Mouse (Mus musculus) liver, embryonic 14.5 days (tissue): ENCODE results near the gene Flrt1. TPM values are rescaled to one million over a fixed set of nuclear protein-coding genes. Genes with fewer than 3 reads are reported as not detected.

ENCODE experiments used
- ATAC-seq: fragments of 200-750 bp; cut with Nextera tagmentation; 2 replicates; pipeline ENCODE4 v1.8.0; 2017; ENCODE audit warnings: moderate number of reproducible peaks, mild to moderate bottlenecking, moderate library complexity; ENCODE audit not compliant: insufficient read depth
- DNase-seq, 3 experiments: peaks; one replicate each; pipeline ENCODE4 v3.0.0-alpha.2; 2012 to 2013; ENCODE audit warnings: low read depth in 3 of 3, low spot score in 3 of 3
- H3K27ac ChIP-seq: fragments of 300-500 bp; sonication (generic); 2 replicates; pipeline ENCODE4 v1.5.1; 2014; ENCODE audit warnings: moderate library complexity, mild to moderate bottlenecking, control low read depth, inconsistent platforms
- H3K27me3 ChIP-seq: fragments of 300-500 bp; sonication (generic); 2 replicates; pipeline ENCODE4 v1.6.1; 2014; ENCODE audit warnings: mild to moderate bottlenecking, low read length, moderate library complexity; ENCODE audit not compliant: control insufficient read depth, insufficient read depth
- H3K36me3 ChIP-seq: fragments of 300-500 bp; sonication (generic); replicated peaks from 2 replicates; pipeline ENCODE4 v1.6.1; 2014; ENCODE audit warnings: low read depth; ENCODE audit not compliant: control insufficient read depth, insufficient read depth
- H3K4me1 ChIP-seq, 2 experiments: fragments of 200-500 bp in 1 of 2; fragments of 300-500 bp in 1 of 2; sonication (generic) in 1 of 2; replicated peaks; 2 replicates each; pipeline ENCODE4 v1.6.1; 2012 to 2014; ENCODE audit warnings: antibody characterized with exemption in 1 of 2, inconsistent platforms in 1 of 2, low read length in 1 of 2; ENCODE audit not compliant: control insufficient read depth in 2 of 2, insufficient read depth in 2 of 2
- H3K4me2 ChIP-seq: fragments of 300-500 bp; sonication (generic); 2 replicates; pipeline ENCODE4 v1.6.1; 2014; ENCODE audit warnings: low read depth, mild to moderate bottlenecking, control low read depth, moderate library complexity
- H3K4me3 ChIP-seq, 2 experiments: fragments of 200-500 bp in 1 of 2; fragments of 300-500 bp in 1 of 2; sonication (generic) in 1 of 2; 2 replicates each; pipeline ENCODE4 v1.5.1; 2012 to 2014; ENCODE audit warnings: low read depth in 2 of 2, low read length in 2 of 2, mild to moderate bottlenecking in 2 of 2, control low read depth in 1 of 2, inconsistent platforms in 1 of 2, moderate library complexity in 1 of 2; ENCODE audit not compliant: insufficient read depth in 1 of 2
- H3K9ac ChIP-seq: fragments of 300-500 bp; sonication (generic); replicated peaks from 2 replicates; pipeline ENCODE4 v1.6.1; 2014; ENCODE audit warnings: mild to moderate bottlenecking, control low read depth, moderate library complexity
- H3K9me3 ChIP-seq: fragments of 300-500 bp; sonication (generic); 2 replicates; pipeline ENCODE4 v1.6.1; 2016; ENCODE audit warnings: low read length, mixed read lengths; ENCODE audit not compliant: control insufficient read depth
- CTCF ChIP-seq: IDR thresholded peaks from 2 replicates; pipeline ENCODE4 v1.5.1; 2016; ENCODE audit warnings: antibody characterized with exemption, low read depth, control low read depth
- EP300 ChIP-seq: IDR thresholded peaks from 2 replicates; pipeline ENCODE4 v1.6.1; 2016; ENCODE audit warnings: antibody characterized with exemption, low read depth
- WGBS: fragments of 180-500 bp; shearing (Covaris S2); extraction: QIAGEN DNeasy Blood & Tissue Kit; methylation state at CpG from one replicate; pipeline ENCODE4 v1.1.7; 2014; ENCODE audit not compliant: insufficient replicate concordance; 5-methylcytosine and 5-hydroxymethylcytosine counted together
- polyA plus RNA-seq, 2 experiments: library from polyadenylated mRNA; depleted of rRNA in 1 of 2; stranded (reverse) in 1 of 2; unstranded in 1 of 2; fragments of >200 nt; fragmentation: Nextera tagmentation in 1 of 2; extraction: Ambion mirVana in 1 of 2; gene quantifications; 2 replicates each; pipeline versions ENCODE4 v1.2.1 to v1.2.3; 2012 to 2014

Gene Flrt1
- polyA plus RNA-seq, 2 experiments = 0.01 to 0.09 TPM

- H3K9ac ChIP-seq = no peak overlapping the region
- no peak overlapping the region for H3K27ac ChIP-seq
- ATAC-seq = peak; percentile 46; the same call in 1 of the 2 replicates
- peak overlapping the region in 1 of 2 experiments; percentile 3; a peak in 2 of 4 replicates for H3K4me3 ChIP-seq
- no peaks in the 10 kb centered on the region for H3K36me3 ChIP-seq
- H3K4me2 ChIP-seq = peak overlapping the region; percentile 44
- H3K9me3 ChIP-seq = no peaks in the 10 kb centered on the region
- WGBS = 0% methylated on average over 20 of the region's 20 CpGs
- H3K27me3 ChIP-seq = peaks cover 13% of the 10 kb centered on the region
- peaks cover 3 to 6% of the 10 kb centered on the region in 2 experiments; a peak in 3 of 4 replicates for H3K4me1 ChIP-seq
- TF ChIP-seq CTCF = no peak
- TF ChIP-seq EP300 = no peak
- DNase-seq = peak; percentile 44 to 58 (median 50)
Observed at GRCm38 (mm10) chr19:7143854-7144253, 38.3 kb upstream of the Flrt1 start.

GRCm38 (mm10) chr19:7142207-7142915, 36.8 kb upstream of the Flrt1 start:
- TF ChIP-seq EP300 (no peak), CTCF (no peak)
- H3K4me3 ChIP-seq = no peak overlapping the region
- peaks cover 3 to 6% of the 10 kb centered on the region in 2 experiments; a peak in 3 of 4 replicates for H3K4me1 ChIP-seq
- H3K9me3 ChIP-seq = no peaks in the 10 kb centered on the region
- H3K36me3 ChIP-seq = no peaks in the 10 kb centered on the region
- ATAC-seq (no peak), DNase-seq (no peak)
- 54% methylated on average over 5 of the region's 5 CpGs for WGBS
- no peak overlapping the region for H3K27ac ChIP-seq
- no peak overlapping the region for H3K9ac ChIP-seq
- H3K27me3 ChIP-seq = peaks cover 13% of the 10 kb centered on the region
- no peak overlapping the region for H3K4me2 ChIP-seq

DNA sequence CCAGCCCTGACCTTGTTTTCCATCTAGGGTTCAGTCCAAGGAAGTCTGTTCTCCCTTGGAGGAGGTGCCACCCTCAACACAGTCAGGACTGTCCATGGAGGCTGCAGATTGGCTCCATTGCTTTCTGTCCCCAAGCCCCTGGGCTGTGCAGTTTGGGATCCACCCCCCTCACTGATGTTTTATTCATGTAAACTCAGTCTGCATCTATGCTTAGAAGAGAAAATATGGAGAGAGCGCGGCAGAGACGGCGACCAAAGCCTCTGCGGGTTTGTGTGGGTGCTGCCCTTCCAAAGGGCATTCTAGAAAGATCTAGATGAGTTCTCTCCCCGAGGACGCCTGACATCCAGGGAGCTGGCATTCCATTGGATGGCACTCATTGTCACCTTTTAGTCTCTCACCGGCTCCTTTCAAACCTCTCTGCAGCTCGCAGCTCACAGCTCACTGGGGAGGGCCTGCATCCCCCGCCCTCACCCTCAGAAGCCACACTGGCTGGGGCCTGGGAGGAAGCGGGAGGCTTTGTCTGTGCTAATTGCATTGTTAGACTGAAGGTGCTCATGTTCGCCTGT, 35.4 kb upstream of the Flrt1 start:
- Histone ChIP-seq H3K27me3 (peaks cover 13% of the 10 kb centered on the region), H3K9me3 (no peaks in the 10 kb centered on the region), H3K4me2 (no peak overlapping the region), H3K4me1 (peaks cover 3 to 9% of the 10 kb centered on the region in 2 experiments; a peak in 3 of 4 replicates), H3K36me3 (no peaks in the 10 kb centered on the region), H3K9ac (no peak overlapping the region), H3K4me3 (no peak overlapping the region), H3K27ac (no peak overlapping the region)
- ATAC-seq = no peak
- 56% methylated on average over 12 of the region's 12 CpGs for WGBS
- DNase-seq = no peak
- TF ChIP-seq EP300 = no peak
- TF ChIP-seq CTCF = no peak

DNA sequence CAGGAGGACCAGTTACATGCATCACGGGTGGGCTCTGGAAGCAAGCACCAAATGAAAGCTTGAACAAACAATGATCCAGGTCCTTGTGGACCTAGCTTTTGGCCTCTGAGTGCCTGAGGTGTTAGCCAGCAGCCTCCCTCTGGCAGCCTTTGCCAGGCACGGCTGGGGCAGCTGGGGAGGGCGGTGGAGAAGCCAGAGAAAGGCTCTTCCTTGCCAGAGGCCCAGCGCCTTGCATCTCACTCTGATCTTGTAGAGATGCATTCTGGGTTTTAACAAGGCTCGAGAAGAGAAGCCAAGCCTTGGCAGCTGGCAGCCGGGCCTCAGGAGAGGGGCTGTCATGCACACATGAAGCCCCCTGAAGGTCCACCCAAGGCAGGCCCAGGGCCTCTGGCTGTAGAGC, 34.8 kb upstream of the Flrt1 start:
- Histone ChIP-seq H3K27ac (no peak overlapping the region), H3K4me3 (no peak overlapping the region), H3K27me3 (peaks cover 9% of the 10 kb centered on the region), H3K9ac (no peak overlapping the region), H3K36me3 (no peaks in the 10 kb centered on the region), H3K4me2 (no peak overlapping the region), H3K4me1 (peaks cover 3 to 9% of the 10 kb centered on the region in 2 experiments; a peak in 3 of 4 replicates), H3K9me3 (no peaks in the 10 kb centered on the region)
- ATAC-seq (no peak), DNase-seq (no peak)
- 70% methylated on average over 6 of the region's 6 CpGs for WGBS
- TF ChIP-seq EP300 (no peak), CTCF (no peak)

DNA sequence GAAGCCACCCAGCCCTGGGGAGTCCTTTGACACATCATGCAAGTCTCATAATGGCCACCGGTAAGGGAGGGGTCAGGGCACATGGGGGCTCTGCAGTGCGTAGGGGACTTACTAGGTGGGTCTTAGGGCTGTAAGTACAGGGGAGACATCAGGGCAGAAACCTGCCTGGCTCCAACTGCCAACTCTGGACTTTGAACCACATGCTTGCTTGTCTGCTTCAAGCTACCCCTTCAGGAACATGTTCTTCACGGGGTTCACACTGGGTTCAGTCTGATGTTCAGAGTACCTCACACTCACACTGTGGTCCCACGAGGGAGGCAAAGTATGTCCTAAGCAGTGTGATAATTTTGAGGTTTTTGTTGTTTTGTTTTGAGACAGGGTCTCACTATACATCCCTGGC, 33.8 kb upstream of the Flrt1 start:
- Histone ChIP-seq H3K4me1 (peaks cover 3 to 11% of the 10 kb centered on the region in 2 experiments; a peak in 3 of 4 replicates), H3K4me2 (no peak overlapping the region), H3K27me3 (no peaks in the 10 kb centered on the region; the same call in none of the 2 replicates), H3K9ac (no peak overlapping the region), H3K9me3 (no peaks in the 10 kb centered on the region), H3K27ac (no peak overlapping the region), H3K4me3 (no peak overlapping the region), H3K36me3 (no peaks in the 10 kb centered on the region)
- TF ChIP-seq CTCF (no peak), EP300 (no peak)
- no peak for ATAC-seq
- WGBS = 48% methylated on average over 4 of the region's 4 CpGs
- DNase-seq = no peak
